Mouse (Mus musculus) limb, embryonic 13.5 days (tissue): ENCODE data around the gene Fam69a. TPM values are rescaled to one million over a fixed set of nuclear protein-coding genes. Genes with fewer than 3 reads are reported as not detected.
"Not testable (repeated sequence)": the region's sequence is repeated elsewhere in the genome, so short reads cannot be mapped to it uniquely, and the experiment has no call there.

ENCODE experiments used
- ATAC-seq: fragments of 200-750 bp; cut with Nextera tagmentation; 2 replicates; pipeline ENCODE4 v1.8.0; 2017; ENCODE audit warnings: low read depth, moderate number of reproducible peaks, moderate TSS enrichment; ENCODE audit not compliant: low FRiP score
- H3K27ac ChIP-seq: fragments of 300-500 bp; sonication (generic); 2 replicates; pipeline ENCODE4 v1.5.1; 2015; ENCODE audit warnings: inconsistent platforms, mild to moderate bottlenecking, moderate library complexity
- H3K27me3 ChIP-seq: fragments of 300-500 bp; sonication (generic); 2 replicates; pipeline ENCODE4 v1.6.1; 2015; ENCODE audit warnings: mild to moderate bottlenecking, inconsistent platforms
- H3K36me3 ChIP-seq: fragments of 300-500 bp; sonication (generic); 2 replicates; pipeline ENCODE4 v1.6.1; 2015; ENCODE audit warnings: inconsistent platforms, mild to moderate bottlenecking, moderate library complexity
- H3K4me1 ChIP-seq: fragments of 300-500 bp; sonication (generic); 2 replicates; pipeline ENCODE4 v1.6.1; 2015; ENCODE audit warnings: inconsistent platforms
- H3K4me2 ChIP-seq: fragments of 300-500 bp; sonication (generic); replicated peaks from 2 replicates; pipeline ENCODE4 v1.6.1; 2015; ENCODE audit warnings: inconsistent platforms, mild to moderate bottlenecking, moderate library complexity
- H3K4me3 ChIP-seq: fragments of 300-500 bp; sonication (generic); 2 replicates; pipeline ENCODE4 v1.5.1; 2015; ENCODE audit warnings: moderate library complexity, mild to moderate bottlenecking, inconsistent platforms
- H3K9ac ChIP-seq: fragments of 300-500 bp; sonication (generic); 2 replicates; pipeline ENCODE4 v1.6.1; 2015; ENCODE audit warnings: mild to moderate bottlenecking, inconsistent platforms
- H3K9me3 ChIP-seq: fragments of 300-500 bp; sonication (generic); 2 replicates; pipeline ENCODE4 v1.6.1; 2016; ENCODE audit warnings: inconsistent platforms
- WGBS: fragments of 180-500 bp; shearing (Covaris S2); methylation state at CpG from one replicate; pipeline ENCODE4 v1.1.7; 2015; 5-methylcytosine and 5-hydroxymethylcytosine counted together
- polyA plus RNA-seq: library from polyadenylated mRNA; unstranded; fragments of >200 nt; fragmentation: Nextera tagmentation; extraction: Ambion mirVana; gene quantifications from 2 replicates; pipeline ENCODE4 v1.2.1, GENCODE M21; 2015

Gene Fam69a
- polyA plus RNA-seq, 1 experiment from 2014 or later = 31.7 TPM

- 63% methylated on average over 5 of the region's 5 CpGs for WGBS
- Histone ChIP-seq H3K4me3 (no peak overlapping the region), H3K9ac (no peak overlapping the region), H3K27ac (no peak overlapping the region), H3K36me3 (peaks cover 54% of the 10 kb centered on the region), H3K9me3 (no peaks in the 10 kb centered on the region), H3K27me3 (no peaks in the 10 kb centered on the region), H3K4me2 (no peak overlapping the region), H3K4me1 (no peaks in the 10 kb centered on the region)
- no peak for ATAC-seq
These were observed 76.7 kb downstream of the Fam69a start for GRCm38 (mm10) chr5:107910084-107910616.

GRCm38 (mm10) chr5:107909668-107910067 is 77.2 kb downstream of the Fam69a start:
- no peak for ATAC-seq
- 89% methylated on average over 3 of the region's 3 CpGs for WGBS

DNA sequence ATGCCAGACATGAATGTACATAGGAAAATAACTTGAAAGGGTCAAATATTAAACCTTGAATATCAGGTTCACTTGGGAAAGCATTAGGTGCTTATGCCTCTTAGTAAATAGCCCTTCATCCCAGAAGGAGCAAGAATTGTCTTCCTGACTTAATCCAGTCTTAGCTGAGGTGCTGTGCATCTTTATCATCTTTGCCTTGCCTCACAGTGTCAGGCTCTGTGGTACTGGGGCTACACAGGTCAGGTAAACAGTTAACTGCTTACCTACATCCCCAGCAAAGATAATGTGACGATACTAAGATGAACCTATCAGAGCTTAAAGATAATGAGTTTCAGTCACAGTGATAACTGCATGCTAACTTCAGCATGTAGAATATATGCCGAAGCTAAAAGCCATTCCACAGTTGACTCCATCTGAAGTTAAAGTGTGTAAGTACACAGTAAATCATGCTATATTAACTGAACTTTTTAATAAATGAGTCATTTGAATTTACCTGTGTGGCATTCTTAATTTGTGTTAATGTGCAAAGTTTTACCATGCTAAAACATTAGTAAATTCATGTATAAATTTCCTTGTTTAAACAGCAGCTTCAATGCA is 78.3 kb downstream of the Fam69a start:
- 90% methylated on average over 2 of the region's 2 CpGs for WGBS
- peaks cover 70% of the 10 kb centered on the region for H3K36me3 ChIP-seq
- H3K9me3 ChIP-seq = no peaks in the 10 kb centered on the region
- H3K9ac ChIP-seq = no peak overlapping the region
- no peak overlapping the region for H3K27ac ChIP-seq
- ATAC-seq = no peak
- H3K4me3 ChIP-seq = no peak overlapping the region
- H3K4me1 ChIP-seq = no peaks in the 10 kb centered on the region
- H3K4me2 ChIP-seq = no peak overlapping the region
- no peaks in the 10 kb centered on the region for H3K27me3 ChIP-seq

More at GRCm38 (mm10) chr5:107909668-107910067, 77.2 kb downstream of the Fam69a start:
- Histone ChIP-seq H3K27ac (no peak overlapping the region), H3K4me3 (no peak overlapping the region), H3K27me3 (no peaks in the 10 kb centered on the region), H3K4me1 (no peaks in the 10 kb centered on the region), H3K9me3 (no peaks in the 10 kb centered on the region), H3K36me3 (peaks cover 59% of the 10 kb centered on the region), H3K9ac (no peak overlapping the region), H3K4me2 (no peak overlapping the region)

DNA sequence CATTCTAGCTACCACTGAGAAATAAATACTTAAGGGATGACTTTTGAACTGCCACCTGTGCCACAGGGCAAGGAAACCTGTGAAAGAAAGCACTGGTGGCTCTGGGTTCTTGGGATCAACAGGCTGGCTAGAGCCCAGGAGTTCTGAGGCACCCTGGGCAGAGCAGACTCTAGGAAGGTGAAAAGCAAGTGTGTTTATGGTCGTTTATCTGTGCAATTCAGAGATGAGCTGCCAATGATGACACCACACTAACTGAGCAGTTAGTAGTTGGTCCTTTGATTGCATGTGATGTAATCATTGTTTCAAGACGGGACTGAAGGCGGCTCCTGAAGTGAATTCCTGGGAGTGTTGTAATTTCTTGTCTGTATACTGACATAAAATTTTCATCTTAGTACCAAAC is 82.6 kb downstream of the Fam69a start:
- Histone ChIP-seq H3K36me3 (peaks cover 72% of the 10 kb centered on the region), H3K4me3 (no peak overlapping the region), H3K9me3 (no peaks in the 10 kb centered on the region), H3K27ac (no peak overlapping the region), H3K4me1 (peaks cover 16% of the 10 kb centered on the region), H3K27me3 (no peaks in the 10 kb centered on the region), H3K9ac (no peak overlapping the region), H3K4me2 (no peak overlapping the region)
- 82% methylated on average over 3 of the region's 3 CpGs for WGBS
- no peak for ATAC-seq

- peak overlapping the region; percentile 98 for H3K9ac ChIP-seq
- 0 out of 2 replicates have a peak, but pooled peaks have one; percentile 6 for ATAC-seq
These were observed 85.8 kb downstream of the Fam69a start for GRCm38 (mm10) chr5:107901014-107901615.

DNA sequence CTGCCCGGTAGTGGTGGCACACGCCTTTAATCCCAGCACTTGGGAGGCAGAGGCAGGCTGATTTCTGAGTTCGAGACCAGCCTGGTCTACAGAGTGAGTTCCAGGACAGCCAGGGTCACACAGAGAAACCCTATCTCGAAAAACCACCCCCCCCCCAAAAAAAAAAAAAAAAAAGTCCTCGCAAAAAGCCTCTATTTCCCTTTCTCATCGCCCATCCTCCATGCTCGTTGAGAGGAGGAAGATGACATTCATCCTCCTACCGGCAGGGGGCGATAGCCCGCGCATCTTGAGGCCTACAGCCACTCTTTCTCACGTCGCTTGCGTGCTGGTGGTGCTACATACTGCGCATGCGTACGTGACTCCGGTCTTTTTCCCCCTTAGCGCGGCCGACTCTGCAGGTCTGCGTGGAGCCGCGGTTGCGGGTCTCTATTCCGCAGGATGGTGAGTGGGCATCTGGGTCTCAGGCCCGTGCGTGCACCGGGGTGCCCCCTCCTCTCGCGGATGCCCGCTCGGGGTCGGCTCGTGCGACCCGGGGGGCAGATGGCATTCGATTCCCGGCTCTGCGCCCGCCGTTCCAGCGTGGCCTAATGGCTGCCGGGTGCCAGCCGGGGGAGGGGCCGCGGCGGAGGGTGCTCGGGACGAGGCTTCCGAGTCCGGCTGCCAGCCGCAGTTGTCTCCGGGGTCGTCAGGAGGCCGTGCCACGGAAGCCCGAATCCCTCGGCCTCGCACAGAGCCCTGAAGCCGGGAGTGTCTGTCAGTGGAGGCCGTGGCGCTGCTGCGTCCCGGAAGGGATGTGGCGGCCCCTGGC is 86.5 kb downstream of the Fam69a start, which contains the start of gene Rpl5:
Gene Rpl5 (plus strand): TSS at position 297 of the 808 bp plus-strand sequence.
- Histone ChIP-seq H3K4me2 (peak within 1 kb of the TSS; percentile 81), H3K4me1 (peaks cover 16% of the 10 kb centered on the region), H3K27me3 (no peaks in the 10 kb centered on the region), H3K4me3 (peak within 1 kb of the TSS; percentile 99), H3K9ac (peak within 1 kb of the TSS; percentile 98), H3K36me3 (peaks cover 34% of the 10 kb centered on the region), H3K9me3 (no peaks in the 10 kb centered on the region), H3K27ac (peak within 1 kb of the TSS; percentile 86)
- WGBS = 4% methylated on average over 66 of the region's 66 CpGs
- ATAC-seq = peak; percentile 97

More at GRCm38 (mm10) chr5:107901014-107901615, 85.8 kb downstream of the Fam69a start:
- Histone ChIP-seq H3K4me3 (peak overlapping the region; percentile 99), H3K4me1 (peaks cover 16% of the 10 kb centered on the region), H3K9me3 (no peaks in the 10 kb centered on the region), H3K4me2 (peak overlapping the region; percentile 81), H3K27ac (peak overlapping the region; percentile 86), H3K36me3 (peaks cover 41% of the 10 kb centered on the region), H3K27me3 (no peaks in the 10 kb centered on the region)
- WGBS = under 1% methylated on average over 23 of the region's 23 CpGs

GRCm38 (mm10) chr5:107896265-107896664 is 90.6 kb downstream of the Fam69a start:
- Histone ChIP-seq H3K4me2 (no peak overlapping the region), H3K9me3 (no peaks in the 10 kb centered on the region), H3K9ac (no peak overlapping the region), H3K27me3 (no peaks in the 10 kb centered on the region), H3K4me1 (0 out of 2 replicates have a peak, but pooled peaks cover under 1% of the 10 kb centered on the region), H3K4me3 (no peak overlapping the region), H3K27ac (no peak overlapping the region), H3K36me3 (no peaks in the 10 kb centered on the region)
- no peak for ATAC-seq
- WGBS = 53% methylated on average over 1 of the region's 1 CpGs

- Histone ChIP-seq H3K27me3 (no peaks in the 10 kb centered on the region), H3K27ac (no peak overlapping the region), H3K9me3 (no peaks in the 10 kb centered on the region), H3K4me1 (no peaks in the 10 kb centered on the region), H3K36me3 (no peaks in the 10 kb centered on the region), H3K4me2 (no peak overlapping the region), H3K9ac (no peak overlapping the region), H3K4me3 (no peak overlapping the region)
- ATAC-seq = no peak
- WGBS = 66% methylated on average over 7 of the region's 7 CpGs
These were observed 92.2 kb downstream of the Fam69a start for GRCm38 (mm10) chr5:107894676-107895075.

- H3K36me3 ChIP-seq, H3K27me3 ChIP-seq, H3K4me1 ChIP-seq, H3K9me3 ChIP-seq, H3K27ac ChIP-seq, ATAC-seq, H3K4me3 ChIP-seq, H3K9ac ChIP-seq, H3K4me2 ChIP-seq: not testable (repeated sequence)
- 78% methylated on average over 1 of the region's 1 CpGs for WGBS
These were observed 95.4 kb downstream of the Fam69a start for GRCm38 (mm10) chr5:107891515-107891914.

DNA sequence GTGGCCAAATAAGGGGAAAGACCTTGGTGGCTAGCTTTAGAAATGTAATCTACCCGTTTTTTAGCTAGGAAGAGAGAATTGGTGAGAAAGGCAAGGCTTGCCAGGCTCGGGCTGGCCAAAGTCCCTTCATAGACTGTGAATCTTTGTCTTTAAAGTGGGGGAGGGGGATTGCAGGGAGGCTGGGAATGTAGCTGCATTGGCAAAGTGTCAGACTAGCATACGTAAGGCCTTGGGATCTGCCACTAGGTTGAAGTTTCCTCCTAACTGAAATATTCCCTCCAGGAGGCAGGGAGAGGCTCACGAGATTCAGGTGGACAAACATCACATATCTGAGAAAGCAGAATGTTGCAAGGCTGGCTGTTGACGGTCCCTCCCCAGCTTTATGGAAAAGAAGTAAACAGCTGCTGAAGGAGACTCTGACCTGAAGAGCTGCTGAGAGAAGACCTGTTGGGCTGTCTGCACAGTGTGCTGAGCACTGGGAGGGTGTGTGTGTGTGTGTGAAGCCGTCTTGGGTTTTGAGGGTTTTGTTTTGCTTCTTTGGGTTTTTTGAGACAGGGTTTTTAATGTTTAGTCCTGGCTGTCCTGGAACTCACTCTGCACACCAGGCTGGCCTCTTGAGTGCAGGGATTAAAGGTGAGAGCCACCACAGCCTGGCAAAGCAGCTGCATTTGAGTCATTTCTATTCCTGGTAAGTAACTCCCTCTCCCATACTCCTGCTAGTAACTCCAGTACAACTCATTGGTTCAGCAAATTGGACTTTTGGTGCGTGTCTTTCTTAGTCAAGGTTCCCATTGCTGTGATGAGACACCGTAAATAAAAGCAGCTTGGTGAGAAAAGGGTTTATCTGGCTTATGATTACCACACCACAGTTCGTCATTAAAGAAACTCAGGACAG is 96.6 kb downstream of the Fam69a start:
- Histone ChIP-seq H3K4me2 (no peak overlapping the region), H3K27me3 (no peaks in the 10 kb centered on the region), H3K4me3 (no peak overlapping the region), H3K27ac (no peak overlapping the region), H3K9ac (no peak overlapping the region), H3K4me1 (no peaks in the 10 kb centered on the region), H3K9me3 (no peaks in the 10 kb centered on the region), H3K36me3 (no peaks in the 10 kb centered on the region)
- WGBS = 58% methylated on average over 9 of the region's 9 CpGs
- ATAC-seq = no peak

- Histone ChIP-seq H3K27me3 (no peaks in the 10 kb centered on the region), H3K4me2 (no peak overlapping the region), H3K9ac (no peak overlapping the region), H3K27ac (no peak overlapping the region), H3K9me3 (no peaks in the 10 kb centered on the region), H3K4me1 (no peaks in the 10 kb centered on the region), H3K36me3 (no peaks in the 10 kb centered on the region), H3K4me3 (no peak overlapping the region)
- ATAC-seq = no peak
- WGBS = 68% methylated on average over 5 of the region's 5 CpGs
These were observed 106.2 kb downstream of the Fam69a start for GRCm38 (mm10) chr5:107880710-107881109.
